Mouse (Mus musculus) central nervous system, embryonic 14 days (tissue): Measurements from ENCODE around the gene Gm6902. TPM values are rescaled to one million over a fixed set of nuclear protein-coding genes. Genes with fewer than 3 reads are reported as not detected.

Experiments
- polyA plus RNA-seq: library from polyadenylated mRNA; depleted of rRNA; stranded (reverse); fragments of >200 nt; gene quantifications from 2 replicates; pipeline ENCODE4 v1.2.3, GENCODE M21; 2012; rRNA removed

The Gm6902 gene
- polyA plus RNA-seq: not detected in 2 replicates

DNA sequence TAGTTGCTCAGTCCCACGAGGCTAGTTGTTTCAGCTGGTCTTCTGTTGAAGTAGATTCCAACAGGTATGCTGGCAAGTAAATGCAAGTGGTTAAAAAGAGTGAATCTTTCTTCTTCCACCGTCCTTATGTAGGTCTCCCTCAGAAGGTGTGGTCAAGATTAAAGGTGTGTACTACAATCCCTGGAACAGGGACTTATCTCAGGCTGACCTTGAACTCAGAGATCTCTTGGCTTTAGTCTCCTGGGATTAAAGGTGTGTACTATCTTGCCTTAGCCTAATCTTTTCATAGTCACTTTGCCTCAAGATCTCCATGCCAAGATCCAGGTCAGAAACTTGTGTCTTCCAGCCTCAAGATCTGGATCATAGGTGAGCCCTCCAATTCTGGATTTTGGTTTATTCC is at the start of gene Gm6902:
Gene Gm6902, minus strand, starts transcription at position 101 of the 400 bp plus-strand sequence.

GRCm38 (mm10) chr7:23300892-23301291 is 22.2 kb upstream of the Gm6902 start, which contains the start of gene Nlrp4e:
Nlrp4e (plus strand) TSS chr7:23301192.

GRCm38 (mm10) chr7:23251582-23251981 is 27.1 kb downstream of the Gm6902 start, which contains the start of gene Vmn1r166:
Vmn1r166 (minus strand) TSS chr7:23251682.

Other genes starting within 250 kb of the Gm6902 start
- gene Vmn1r163, start 223.4 kb downstream of the Gm6902 start, polyA plus RNA-seq: not detected in 2 replicates
- not detected in 2 replicates for gene Gm8720, start 211.4 kb downstream of the Gm6902 start, polyA plus RNA-seq
- gene Gm10662, start 134.4 kb downstream of the Gm6902 start, polyA plus RNA-seq: not detected in 2 replicates
- not detected in 2 replicates for gene Vmn1r165, start 61.6 kb downstream of the Gm6902 start, polyA plus RNA-seq
- not detected in 2 replicates for gene Vmn1r166, start 27.2 kb downstream of the Gm6902 start, polyA plus RNA-seq
- not detected in 2 replicates for gene Nlrp4e, start 22.3 kb upstream of the Gm6902 start, polyA plus RNA-seq
- gene Nlrp5, start 107.0 kb upstream of the Gm6902 start, polyA plus RNA-seq: 0.03 TPM in 1 of 2 replicates, not detected in the other
- gene Vmn1r167, start 228.3 kb upstream of the Gm6902 start, polyA plus RNA-seq: not detected in 2 replicates